Mouse (Mus musculus): ENCODE measurements at regions not wholly inside any gene's neighbourhood (a gene's known extent, or its start where the extent isn't known, plus 50 kb on each side); places are given as distances from the start of the nearest gene placed in this dataset.

DNA sequence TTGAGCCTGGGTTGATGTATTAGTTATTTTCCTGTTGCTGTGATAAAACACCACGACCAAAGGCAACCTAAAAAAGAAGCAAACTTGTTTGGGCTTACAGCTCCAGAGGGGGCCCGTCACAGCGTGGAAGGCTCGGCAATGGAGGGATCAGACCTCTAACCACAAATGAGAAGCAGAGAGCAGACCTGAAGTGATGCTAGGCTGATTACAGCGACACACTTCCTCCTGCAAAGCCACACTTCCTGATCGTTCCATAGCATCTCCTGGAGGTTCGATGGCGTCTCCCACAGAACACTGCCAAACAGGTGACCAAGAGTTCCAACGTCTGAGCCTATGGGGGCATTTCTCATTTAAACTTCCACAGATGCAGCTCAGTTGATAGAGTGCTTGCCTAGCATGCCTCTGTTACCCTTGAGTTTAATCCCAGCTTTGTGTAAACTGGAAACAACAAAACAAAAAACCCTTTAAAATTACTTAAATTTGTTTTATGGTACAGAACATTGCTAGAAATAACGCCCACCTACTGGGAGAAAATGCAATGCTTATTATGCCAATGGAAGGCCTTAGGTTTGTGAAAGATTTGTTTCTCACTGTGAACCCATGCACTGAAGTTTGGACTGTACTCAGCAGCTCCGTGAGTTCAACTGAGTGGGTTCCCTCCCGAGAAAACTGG is 87.2 kb upstream of the Xpo1 start:
- Histone ChIP-seq H3K4me1 (replicated peaks; ENCODE audit: control insufficient read depth, insufficient read depth, low read length) (no peaks in the 10 kb centered on the region), H3K4me3 (replicated peaks; ENCODE audit: low read length) (no peak overlapping the region), H3K27ac (no peak overlapping the region), H3K9me3 (ENCODE audit: control insufficient read depth, low read length) (no peaks in the 10 kb centered on the region), H3K9ac (no peak overlapping the region), H3K27me3 (ENCODE audit: control insufficient read depth, insufficient read depth, low read length) (no peaks in the 10 kb centered on the region), H3K36me3 (replicated peaks; ENCODE audit: control insufficient read depth, insufficient read depth) (no peaks in the 10 kb centered on the region), H3K4me2 (replicated peaks) (no peak overlapping the region)
- no peak for ATAC-seq (ENCODE audit: low FRiP score)
- 86% methylated on average over 12 of the region's 12 CpGs for WGBS
- no peak for DNase-seq (ENCODE audit: low spot score)

DNA sequence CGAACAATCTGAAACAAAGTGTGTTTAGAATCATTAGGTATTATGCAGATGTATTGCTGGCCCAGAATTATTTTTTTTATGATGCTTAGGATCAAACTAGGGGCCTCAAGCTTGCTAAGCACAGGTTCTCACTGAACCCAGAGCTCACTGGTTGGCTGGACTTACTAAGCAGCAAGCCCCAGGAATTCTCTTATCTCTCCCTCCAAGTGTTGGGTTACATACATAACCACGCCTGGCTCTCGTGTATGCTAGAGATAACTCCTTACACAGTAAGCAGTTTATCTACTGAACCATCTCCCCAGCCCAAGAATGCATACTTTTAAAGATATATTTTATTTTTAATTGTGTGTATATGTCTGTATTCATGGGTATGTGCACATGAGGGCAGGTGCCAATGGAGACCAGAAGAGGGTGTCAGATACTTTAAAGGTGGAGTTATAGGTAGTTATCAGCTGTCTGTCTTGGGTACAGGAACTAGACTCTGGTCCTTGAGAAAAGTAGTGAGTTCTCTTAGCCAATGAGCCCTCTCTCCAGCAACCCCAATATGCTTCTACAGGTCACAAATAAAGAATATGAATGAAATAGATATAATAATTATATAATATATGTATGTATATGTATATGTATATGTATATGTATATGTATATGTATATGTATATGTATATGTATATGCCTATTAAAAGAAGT is 86.0 kb upstream of the Xpo1 start:
- no peaks in the 10 kb centered on the region for H3K9me3 ChIP-seq (ENCODE audit: control insufficient read depth, low read length)
- no peak overlapping the region for H3K4me2 ChIP-seq (replicated peaks)
- WGBS, result 90% methylated on average over 3 of the region's 3 CpGs
- no peaks in the 10 kb centered on the region for H3K4me1 ChIP-seq (replicated peaks; ENCODE audit: control insufficient read depth, insufficient read depth, low read length)
- ATAC-seq (ENCODE audit: low FRiP score), result no peak
- no peak overlapping the region for H3K9ac ChIP-seq
- no peaks in the 10 kb centered on the region for H3K27me3 ChIP-seq (ENCODE audit: control insufficient read depth, insufficient read depth, low read length)
- DNase-seq (ENCODE audit: low spot score), result no peak
- no peak overlapping the region for H3K4me3 ChIP-seq (replicated peaks; ENCODE audit: low read length)
- no peaks in the 10 kb centered on the region for H3K36me3 ChIP-seq (replicated peaks; ENCODE audit: control insufficient read depth, insufficient read depth)
- no peak overlapping the region for H3K27ac ChIP-seq

DNA sequence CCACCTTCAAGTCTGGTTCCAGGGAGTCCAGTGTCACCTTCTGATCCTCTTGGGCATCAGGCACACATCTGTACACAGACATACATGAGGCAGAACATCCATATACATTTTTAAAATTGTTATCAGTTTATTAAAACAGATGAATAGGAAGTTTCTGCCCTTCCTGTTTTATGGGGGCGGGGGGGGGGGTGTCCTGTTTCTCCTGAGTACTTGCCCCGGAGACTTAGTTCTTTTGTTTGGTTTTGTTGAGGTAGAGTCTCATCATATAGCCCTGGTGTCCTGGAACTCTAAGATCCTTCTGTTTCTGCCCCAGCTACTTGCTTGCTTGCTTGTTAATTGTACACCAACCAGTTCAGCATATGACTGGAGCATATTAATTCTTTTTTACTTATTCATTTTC is 85.0 kb upstream of the Xpo1 start:
- Histone ChIP-seq H3K9me3 (ENCODE audit: control insufficient read depth, low read length) (no peaks in the 10 kb centered on the region), H3K9ac (no peak overlapping the region), H3K36me3 (replicated peaks; ENCODE audit: control insufficient read depth, insufficient read depth) (no peaks in the 10 kb centered on the region), H3K4me1 (replicated peaks; ENCODE audit: control insufficient read depth, insufficient read depth, low read length) (no peaks in the 10 kb centered on the region), H3K4me3 (replicated peaks; ENCODE audit: low read length) (no peak overlapping the region), H3K4me2 (replicated peaks) (no peak overlapping the region), H3K27me3 (ENCODE audit: control insufficient read depth, insufficient read depth, low read length) (no peaks in the 10 kb centered on the region), H3K27ac (no peak overlapping the region)
- no peak for ATAC-seq (ENCODE audit: low FRiP score)
- no peak for DNase-seq (ENCODE audit: low spot score)
- 65% methylated on average over 2 of the region's 2 CpGs for WGBS

DNA sequence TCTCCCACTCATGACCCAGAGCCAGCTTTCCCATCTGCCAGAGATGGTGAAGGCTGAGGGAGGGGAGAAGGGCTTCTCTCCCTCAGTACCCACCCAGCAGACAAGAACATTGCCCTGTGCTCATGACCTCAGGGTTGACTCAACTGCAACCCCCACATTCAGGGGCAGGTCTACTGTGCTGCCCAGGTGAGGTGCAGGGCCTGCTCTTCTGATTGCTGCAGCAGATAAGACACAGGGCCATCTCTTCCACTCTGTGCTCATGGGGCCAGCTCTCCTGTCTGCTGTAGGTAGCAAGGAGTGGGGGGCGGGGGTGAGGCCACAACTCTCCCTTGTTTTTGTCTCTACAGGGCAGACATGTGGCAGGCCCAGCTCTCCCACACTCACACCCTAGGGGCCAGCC is 84.1 kb upstream of the Xpo1 start:
- H3K9ac ChIP-seq, result no peak overlapping the region
- H3K4me2 ChIP-seq (replicated peaks), result no peak overlapping the region
- no peaks in the 10 kb centered on the region for H3K36me3 ChIP-seq (replicated peaks; ENCODE audit: control insufficient read depth, insufficient read depth)
- no peak overlapping the region for H3K4me3 ChIP-seq (replicated peaks; ENCODE audit: low read length)
- ATAC-seq (ENCODE audit: low FRiP score), result no peak
- no peaks in the 10 kb centered on the region for H3K4me1 ChIP-seq (replicated peaks; ENCODE audit: control insufficient read depth, insufficient read depth, low read length)
- no peak overlapping the region for H3K27ac ChIP-seq
- 86% methylated on average over 1 of the region's 1 CpGs for WGBS
- H3K27me3 ChIP-seq (ENCODE audit: control insufficient read depth, insufficient read depth, low read length), result no peaks in the 10 kb centered on the region
- H3K9me3 ChIP-seq (ENCODE audit: control insufficient read depth, low read length), result no peaks in the 10 kb centered on the region
- DNase-seq (ENCODE audit: low spot score), result no peak

DNA sequence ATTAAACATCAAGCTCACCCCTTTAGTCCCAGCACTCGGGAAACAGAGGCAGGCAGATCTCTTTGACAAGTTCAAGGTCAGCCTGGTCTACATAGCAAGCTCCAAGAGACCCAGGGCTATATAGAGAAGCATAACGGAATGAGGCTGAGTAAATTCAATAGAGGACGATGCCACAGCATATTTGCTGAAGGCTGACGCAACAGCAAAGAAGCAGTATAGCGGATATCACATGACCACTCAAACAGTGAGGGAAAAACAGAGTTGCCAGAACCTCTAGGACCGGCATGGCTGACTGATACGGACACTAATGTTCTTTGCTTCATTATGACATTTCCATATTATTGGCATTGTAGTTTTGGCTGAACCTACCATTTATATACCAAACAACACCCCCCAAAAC is 74.2 kb upstream of the Xpo1 start:
- no peaks in the 10 kb centered on the region for H3K4me1 ChIP-seq (replicated peaks; ENCODE audit: control insufficient read depth, insufficient read depth, low read length)
- DNase-seq (ENCODE audit: low spot score) (no peak), ATAC-seq (ENCODE audit: low FRiP score) (no peak)
- no peak overlapping the region for H3K27ac ChIP-seq
- no peak overlapping the region for H3K4me2 ChIP-seq (replicated peaks)
- no peaks in the 10 kb centered on the region for H3K27me3 ChIP-seq (ENCODE audit: control insufficient read depth, insufficient read depth, low read length)
- no peak overlapping the region for H3K9ac ChIP-seq
- H3K4me3 ChIP-seq (replicated peaks; ENCODE audit: low read length), result no peak overlapping the region
- WGBS, result 87% methylated on average over 7 of the region's 7 CpGs
- H3K9me3 ChIP-seq (ENCODE audit: control insufficient read depth, low read length), result no peaks in the 10 kb centered on the region
- H3K36me3 ChIP-seq (replicated peaks; ENCODE audit: control insufficient read depth, insufficient read depth), result no peaks in the 10 kb centered on the region

DNA sequence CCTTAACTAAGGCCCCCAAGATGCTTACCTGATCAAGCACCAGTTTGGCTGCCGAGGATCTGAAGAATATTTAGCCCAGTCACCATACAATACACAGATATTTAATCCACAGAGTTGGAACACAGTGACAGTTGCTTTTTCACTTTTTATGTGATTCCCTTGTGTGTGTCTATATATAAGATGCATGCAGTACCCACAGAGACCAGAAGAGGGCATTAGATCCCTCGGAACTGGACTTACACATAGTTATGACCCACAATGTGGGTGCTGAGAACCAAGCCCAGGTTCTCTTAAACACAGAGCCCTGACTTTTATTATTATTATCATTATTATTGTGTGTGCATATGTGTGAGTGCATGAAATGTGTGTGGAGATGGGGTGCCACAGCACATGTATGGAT is 70.6 kb upstream of the Xpo1 start:
- Histone ChIP-seq H3K4me2 (replicated peaks) (no peak overlapping the region), H3K4me1 (replicated peaks; ENCODE audit: control insufficient read depth, insufficient read depth, low read length) (no peaks in the 10 kb centered on the region), H3K36me3 (replicated peaks; ENCODE audit: control insufficient read depth, insufficient read depth) (no peaks in the 10 kb centered on the region), H3K27ac (no peak overlapping the region), H3K9me3 (ENCODE audit: control insufficient read depth, low read length) (no peaks in the 10 kb centered on the region), H3K4me3 (replicated peaks; ENCODE audit: low read length) (no peak overlapping the region), H3K9ac (no peak overlapping the region), H3K27me3 (ENCODE audit: control insufficient read depth, insufficient read depth, low read length) (no peaks in the 10 kb centered on the region)
- ATAC-seq (ENCODE audit: low FRiP score) (no peak), DNase-seq (ENCODE audit: low spot score) (no peak)
- 93% methylated on average over 2 of the region's 2 CpGs for WGBS

DNA sequence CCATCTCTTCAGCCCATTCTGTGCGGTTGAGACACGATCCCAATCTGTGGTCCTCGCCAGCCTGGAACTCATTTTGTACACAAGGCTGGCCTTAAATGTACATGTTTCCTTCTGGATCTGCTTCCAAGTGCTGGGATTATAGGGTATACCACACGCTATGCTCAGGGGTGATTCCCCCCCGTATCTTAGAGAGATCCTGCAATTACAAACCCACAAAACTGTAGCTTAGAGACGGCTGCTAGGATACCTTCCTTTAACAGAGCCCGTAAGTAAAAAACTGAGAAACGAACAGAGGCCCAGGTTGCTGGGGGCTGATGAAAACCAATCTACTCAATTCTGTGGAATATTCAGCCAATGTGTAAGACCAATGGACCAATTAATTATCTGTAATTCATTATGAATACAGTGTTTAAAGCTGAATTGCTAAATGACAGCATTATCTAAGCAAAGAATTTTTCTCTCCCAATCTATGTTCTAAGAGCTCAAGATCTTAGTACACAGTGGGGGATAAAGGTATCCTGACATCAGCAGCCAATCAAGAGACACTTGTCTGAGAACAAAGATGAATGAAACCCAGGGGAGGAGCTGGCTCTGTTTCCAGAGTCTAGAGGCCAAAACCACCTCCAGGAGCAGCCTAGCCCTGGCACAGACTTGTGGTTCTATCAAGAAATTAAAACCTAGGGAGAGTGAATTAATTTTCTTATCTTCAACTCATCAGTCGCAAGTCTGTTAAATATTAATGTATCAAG is 54.0 kb upstream of the Xpo1 start:
- H3K27ac ChIP-seq, result no peak overlapping the region
- no peak overlapping the region for H3K4me3 ChIP-seq (replicated peaks; ENCODE audit: low read length)
- no peak overlapping the region for H3K4me2 ChIP-seq (replicated peaks)
- 81% methylated on average over 9 of the region's 9 CpGs for WGBS
- DNase-seq (ENCODE audit: low spot score) (no peak), ATAC-seq (ENCODE audit: low FRiP score) (no peak)
- no peak overlapping the region for H3K9ac ChIP-seq
- H3K4me1 ChIP-seq (replicated peaks; ENCODE audit: control insufficient read depth, insufficient read depth, low read length), result no peaks in the 10 kb centered on the region
- no peaks in the 10 kb centered on the region for H3K27me3 ChIP-seq (ENCODE audit: control insufficient read depth, insufficient read depth, low read length)
- H3K9me3 ChIP-seq (ENCODE audit: control insufficient read depth, low read length), result no peaks in the 10 kb centered on the region
- no peaks in the 10 kb centered on the region for H3K36me3 ChIP-seq (replicated peaks; ENCODE audit: control insufficient read depth, insufficient read depth)

DNA sequence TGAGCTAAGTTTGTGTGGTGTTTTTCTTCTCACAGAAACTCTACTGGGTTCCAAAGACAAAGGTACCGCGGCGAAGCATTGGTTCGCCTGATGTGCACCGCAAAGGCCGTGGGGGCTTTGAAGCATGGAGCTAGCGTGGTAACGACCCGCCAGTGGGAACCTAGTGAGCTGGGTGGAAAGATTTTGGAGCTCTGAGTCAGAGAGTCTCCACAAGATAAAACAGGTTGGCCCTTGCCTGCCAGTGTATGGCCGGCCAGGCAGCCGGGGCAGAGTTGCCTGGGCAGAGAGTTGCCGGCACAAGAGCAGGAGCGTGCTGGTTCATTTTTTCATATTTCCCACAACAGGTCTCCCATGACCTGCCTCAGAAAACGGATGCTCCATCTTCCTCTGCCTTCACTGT is 52.3 kb upstream of the Xpo1 start:
- Histone ChIP-seq H3K36me3 (replicated peaks; ENCODE audit: control insufficient read depth, insufficient read depth) (no peaks in the 10 kb centered on the region), H3K4me1 (replicated peaks; ENCODE audit: control insufficient read depth, insufficient read depth, low read length) (no peaks in the 10 kb centered on the region), H3K4me2 (replicated peaks) (no peak overlapping the region), H3K27ac (no peak overlapping the region), H3K27me3 (ENCODE audit: control insufficient read depth, insufficient read depth, low read length) (no peaks in the 10 kb centered on the region), H3K9me3 (ENCODE audit: control insufficient read depth, low read length) (no peaks in the 10 kb centered on the region), H3K9ac (no peak overlapping the region), H3K4me3 (replicated peaks; ENCODE audit: low read length) (no peak overlapping the region)
- DNase-seq (ENCODE audit: low spot score), result no peak
- no peak for ATAC-seq (ENCODE audit: low FRiP score)
- 92% methylated on average over 14 of the region's 14 CpGs for WGBS

DNA sequence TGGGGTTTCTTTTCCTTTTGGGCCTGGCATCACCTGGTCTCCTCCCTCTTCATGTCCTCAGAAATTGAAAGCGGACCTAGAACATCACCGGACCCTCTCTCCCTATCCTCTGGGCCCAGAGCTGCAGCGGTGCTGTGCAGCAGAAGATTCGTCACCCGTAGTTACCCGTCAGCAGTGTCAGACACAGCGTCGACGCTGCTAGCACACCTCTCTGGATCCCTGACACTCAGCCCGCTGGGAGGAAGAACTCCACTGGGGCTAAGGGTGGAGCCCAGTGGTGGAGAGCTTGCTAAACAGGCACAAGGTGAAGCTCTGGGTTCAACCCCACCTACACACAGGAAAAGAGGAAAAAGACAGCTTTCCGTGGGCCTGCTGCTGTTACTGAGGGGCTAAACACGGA is 51.8 kb upstream of the Xpo1 start:
- ATAC-seq (ENCODE audit: low FRiP score) (no peak), DNase-seq (ENCODE audit: low spot score) (no peak)
- no peaks in the 10 kb centered on the region for H3K36me3 ChIP-seq (replicated peaks; ENCODE audit: control insufficient read depth, insufficient read depth)
- no peaks in the 10 kb centered on the region for H3K9me3 ChIP-seq (ENCODE audit: control insufficient read depth, low read length)
- no peak overlapping the region for H3K9ac ChIP-seq
- H3K4me1 ChIP-seq (replicated peaks; ENCODE audit: control insufficient read depth, insufficient read depth, low read length), result no peaks in the 10 kb centered on the region
- H3K27me3 ChIP-seq (ENCODE audit: control insufficient read depth, insufficient read depth, low read length), result no peaks in the 10 kb centered on the region
- no peak overlapping the region for H3K27ac ChIP-seq
- no peak overlapping the region for H3K4me2 ChIP-seq (replicated peaks)
- WGBS, result 77% methylated on average over 12 of the region's 12 CpGs
- H3K4me3 ChIP-seq (replicated peaks; ENCODE audit: low read length), result no peak overlapping the region
